Mouse (Mus musculus): ENCODE measurements around the gene Praf2.

The Praf2 gene

GRCm38 (mm10) chrX:7778450-7779244 is 50.4 kb downstream of the Praf2 start:
- no peak for DNase-seq (ENCODE audit: low spot score)

- DNase-seq (ENCODE audit: low spot score): no peak
Measured at GRCm38 (mm10) chrX:7779294-7779693, 51.1 kb downstream of the Praf2 start.

All from retina, embryonic 14.5 days (tissue).